Mouse (Mus musculus) thymus, postnatal 14 days (tissue): ENCODE data around the gene Usp19.

Source experiments
- DNase-seq: peaks from one replicate; pipeline ENCODE4 v3.0.0; 2021

The Usp19 gene

GRCm38 (mm10) chr9:108499943-108500342, 9.5 kb downstream of the Usp19 start:
- no peak for DNase-seq

- no peak for DNase-seq
Measured at GRCm38 (mm10) chr9:108506901-108507300, 16.5 kb downstream of the Usp19 start.

GRCm38 (mm10) chr9:108507619-108508434, 17.4 kb downstream of the Usp19 start, which contains the start of gene Qars:
Gene Qars (plus strand): TSS chr9:108507706.
- DNase-seq: peak; percentile 95

GRCm38 (mm10) chr9:108508776-108509175, 18.4 kb downstream of the Usp19 start:
- no peak for DNase-seq

GRCm38 (mm10) chr9:108516380-108517251, 26.2 kb downstream of the Usp19 start, which contains the start of gene Qrich1:
Gene Qrich1 (plus strand): TSS chr9:108516806.
- DNase-seq: peak; percentile 97

GRCm38 (mm10) chr9:108517253-108517930, 27.0 kb downstream of the Usp19 start:
- peak; percentile 92 for DNase-seq

- no peak for DNase-seq
Measured at GRCm38 (mm10) chr9:108517931-108518332, 27.5 kb downstream of the Usp19 start.

- no peak for DNase-seq
Measured at GRCm38 (mm10) chr9:108521604-108522003, 31.2 kb downstream of the Usp19 start.

GRCm38 (mm10) chr9:108523341-108523740, 32.9 kb downstream of the Usp19 start:
- DNase-seq: no peak

GRCm38 (mm10) chr9:108525400-108525799, 35.0 kb downstream of the Usp19 start:
- no peak for DNase-seq

- no peak for DNase-seq
Measured at GRCm38 (mm10) chr9:108530954-108531353, 40.6 kb downstream of the Usp19 start.

GRCm38 (mm10) chr9:108531496-108531895, 41.1 kb downstream of the Usp19 start:
- no peak for DNase-seq

GRCm38 (mm10) chr9:108540846-108541245, 50.4 kb downstream of the Usp19 start:
- no peak for DNase-seq

GRCm38 (mm10) chr9:108545986-108546385, 55.6 kb downstream of the Usp19 start:
- DNase-seq: no peak

GRCm38 (mm10) chr9:108546875-108547274, 56.5 kb downstream of the Usp19 start:
- no peak for DNase-seq
